In genomic region chr7:30820131-30820530, GRCm38 (mm10) we compare ENCODE assay signal across 21 mouse cellular contexts. TPM values are rescaled to one million over a fixed set of nuclear protein-coding genes. Genes with fewer than 3 reads are reported as not detected.
DNase-seq lines count a peak whose midpoint lies in the region; ATAC-seq lines count a peak whose summit lies in the region.
"Had no signal": no experiment of that assay in that cellular context is flagged by ENCODE, and none has a peak within 500 bp of the region (broad histone marks: within the 10 kb centered on the region; RNA-seq: fewer than 3 reads in every experiment).

No protein-coding gene starts in this region.

- ATAC-seq in intestine, embryonic 14.5 days (replicated peaks; ENCODE audit: low FRiP score, low TSS enrichment, low read depth), result 0 out of 2 replicates have a peak, but pooled peaks have one; percentile 22
- ATAC-seq in megakaryocyte, adult 5-6 weeks (ENCODE audit: poor library complexity, severe bottlenecking), result peak; percentile 27; the same call in 1 of the 2 replicates
- peak; percentile 67; the same call in 1 of the 2 replicates for ATAC-seq in stomach, embryonic 16.5 days (ENCODE audit: insufficient read depth, low FRiP score)
- ATAC-seq: hindbrain, embryonic 16.5 days had no signal

- H3K36me3 ChIP-seq in intestine, embryonic 14.5 days (ENCODE audit: control insufficient read depth, insufficient read depth, low read length), result no peaks in the 10 kb centered on the region
- no peaks in the 10 kb centered on the region for H3K36me3 ChIP-seq in stomach, embryonic 16.5 days (ENCODE audit: control insufficient read depth, insufficient read depth, low read length)
- H3K36me3 ChIP-seq: heart, embryonic 12.5 days had no signal

- H3K27me3 ChIP-seq in intestine, embryonic 14.5 days (replicated peaks; ENCODE audit: control insufficient read depth, insufficient read depth, low read length), result no peaks in the 10 kb centered on the region
- no peaks in the 10 kb centered on the region for H3K27me3 ChIP-seq in stomach, embryonic 16.5 days (ENCODE audit: control insufficient read depth, insufficient read depth, low read length)

- H3K4me2 ChIP-seq in intestine, embryonic 14.5 days (ENCODE audit: low read length), result no peak overlapping the region
- H3K4me2 ChIP-seq in stomach, embryonic 16.5 days (ENCODE audit: low read depth, low read length), result no peak overlapping the region
- H3K4me2 ChIP-seq: heart, embryonic 12.5 days had no signal

- peak overlapping the region; percentile 5; the same call in 1 of the 2 replicates for H3K27ac ChIP-seq in intestine, embryonic 14.5 days (ENCODE audit: low read depth)
- H3K27ac ChIP-seq in stomach, embryonic 16.5 days (ENCODE audit: low read length), result peak overlapping the region; percentile 62

- peak; percentile 11 for DNase-seq in lung, postnatal 36 days
- no peak for DNase-seq in lung, postnatal 4 days
- DNase-seq in intestine, embryonic 14.5 days (ENCODE audit: low spot score), result no peak
- DNase-seq in adrenal gland, postnatal 25 days, result no peak
- DNase-seq in left cerebral cortex, adult 18-20 months (ENCODE audit: low spot score in 2 of 2), result no peak
- DNase-seq in adrenal gland, postnatal 14 days, result no peak
- DNase-seq: heart, postnatal 36 days; kidney, adult 9 months; layer of hippocampus, adult 9-11 months had no signal

- no peaks in the 10 kb centered on the region for H3K9me3 ChIP-seq in intestine, embryonic 14.5 days (ENCODE audit: control insufficient read depth, low read length)
- H3K9me3 ChIP-seq in stomach, embryonic 16.5 days (replicated peaks; ENCODE audit: control insufficient read depth, low read length), result no peaks in the 10 kb centered on the region
- H3K9me3 ChIP-seq: heart, embryonic 12.5 days had no signal

- 53% methylated on average over 6 of the region's 6 CpGs for WGBS in intestine, embryonic 14.5 days
- WGBS in stomach, embryonic 16.5 days, result 42% methylated on average over 6 of the region's 6 CpGs

- no peak overlapping the region for H3K9ac ChIP-seq in intestine, embryonic 14.5 days (ENCODE audit: low read length)
- H3K9ac ChIP-seq in stomach, embryonic 16.5 days (ENCODE audit: low read length), result peak overlapping the region; percentile 31; the same call in 1 of the 2 replicates
- H3K9ac ChIP-seq: heart, embryonic 12.5 days had no signal

- peaks cover 7% of the 10 kb centered on the region for H3K4me1 ChIP-seq in intestine, embryonic 14.5 days (replicated peaks; ENCODE audit: control insufficient read depth, insufficient read depth, low read length)
- peaks cover 6% of the 10 kb centered on the region; the same call in 1 of the 2 replicates for H3K4me1 ChIP-seq in stomach, embryonic 16.5 days (ENCODE audit: control insufficient read depth, insufficient read depth, low read length)
- H3K4me1 ChIP-seq: heart, embryonic 12.5 days had no signal

- no peak overlapping the region for H3K4me3 ChIP-seq in intestine, embryonic 14.5 days (ENCODE audit: low read depth, low read length)
- H3K4me3 ChIP-seq in stomach, embryonic 16.5 days (replicated peaks; ENCODE audit: low read length), result no peak overlapping the region
- H3K4me3 ChIP-seq: heart, embryonic 12.5 days had no signal

RNA-seq across cellular contexts. Expression of gene Ffar2, which starts 3.4 kb away (rescaled TPM):
- 2.4 and 5.9 TPM in 2 replicates for polyA plus RNA-seq in intestine, embryonic 14.5 days (2014; fragmentation: Nextera tagmentation; extraction: Ambion mirVana)
- 3.4 and 4.0 TPM in 2 replicates for total RNA-seq in megakaryocyte, adult 5-6 weeks (2015)
- total RNA-seq in megakaryocyte, adult 5-6 weeks (2017), result 12.2 and 15.3 TPM in 2 replicates
- polyA plus RNA-seq in stomach, embryonic 16.5 days (2015; fragmentation: Nextera tagmentation; extraction: Ambion mirVana), result 8.2 and 11.6 TPM in 2 replicates
- total RNA-seq in adrenal gland, postnatal 25 days (2021), result 0.52 TPM in 1 of 2 replicates, not detected in the other
- total RNA-seq in left cerebral cortex, adult 18-20 months (2021), result not detected
- total RNA-seq in adrenal gland, postnatal 14 days (2021), result 1.1 TPM in 2 replicates
- total RNA-seq: midbrain, postnatal 0 days had no signal
- polyA plus RNA-seq: C2C12; forebrain, embryonic 11.5 days; heart, embryonic 12.5 days; neural tube, embryonic 11.5 days had no signal

RNA-seq across cellular contexts. Expression of gene Krtdap, which starts 32.4 kb away (rescaled TPM):
- polyA plus RNA-seq in intestine, embryonic 14.5 days (2014; fragmentation: Nextera tagmentation; extraction: Ambion mirVana), result 0.80 and 0.86 TPM in 2 replicates
- not detected in 2 replicates for total RNA-seq in megakaryocyte, adult 5-6 weeks (2015)
- total RNA-seq in megakaryocyte, adult 5-6 weeks (2017), result not detected in 2 replicates
- polyA plus RNA-seq in stomach, embryonic 16.5 days (2015; fragmentation: Nextera tagmentation; extraction: Ambion mirVana), result 767 and 1,136 TPM in 2 replicates
- not detected in 2 replicates for total RNA-seq in adrenal gland, postnatal 25 days (2021)
- total RNA-seq in left cerebral cortex, adult 18-20 months (2021), result not detected
- total RNA-seq in adrenal gland, postnatal 14 days (2021), result 1.3 and 2.1 TPM in 2 replicates
- total RNA-seq: heart, postnatal 36 days; left cerebral cortex, postnatal 14 days; megakaryocyte-erythroid progenitor cell, adult 5-6 weeks had no signal
- polyA plus RNA-seq: C2C12; forebrain, embryonic 11.5 days; heart, embryonic 12.5 days; neural tube, embryonic 11.5 days had no signal

RNA-seq across cellular contexts. Expression of gene Ffar3, which starts 35.8 kb away (rescaled TPM):
- 0.32 and 0.39 TPM in 2 replicates for polyA plus RNA-seq in intestine, embryonic 14.5 days (2014; fragmentation: Nextera tagmentation; extraction: Ambion mirVana)
- not detected in 2 replicates for total RNA-seq in megakaryocyte, adult 5-6 weeks (2015)
- not detected in 2 replicates for total RNA-seq in megakaryocyte, adult 5-6 weeks (2017)
- 0.44 and 0.47 TPM in 2 replicates for polyA plus RNA-seq in stomach, embryonic 16.5 days (2015; fragmentation: Nextera tagmentation; extraction: Ambion mirVana)
- total RNA-seq in adrenal gland, postnatal 25 days (2021), result 0.70 TPM in 1 of 2 replicates, not detected in the other
- total RNA-seq in left cerebral cortex, adult 18-20 months (2021), result not detected
- 0.26 and 0.38 TPM in 2 replicates for total RNA-seq in adrenal gland, postnatal 14 days (2021)
- total RNA-seq: gastrocnemius, postnatal 4 days; heart, postnatal 36 days; megakaryocyte-erythroid progenitor cell, adult 5-6 weeks; midbrain, postnatal 0 days had no signal
- polyA plus RNA-seq: C2C12; forebrain, embryonic 11.5 days; heart, embryonic 12.5 days; limb, embryonic 14.5 days; midbrain, postnatal 0 days; neural tube, embryonic 11.5 days had no signal

RNA-seq across cellular contexts. Expression of gene Ffar1, which starts 41.2 kb away (rescaled TPM):
- 0.14 TPM in 1 of 2 replicates, not detected in the other for polyA plus RNA-seq in intestine, embryonic 14.5 days (2014; fragmentation: Nextera tagmentation; extraction: Ambion mirVana)
- 0.09 TPM in 1 of 2 replicates, not detected in the other for total RNA-seq in megakaryocyte, adult 5-6 weeks (2015)
- 0.07 TPM in 1 of 2 replicates, not detected in the other for total RNA-seq in megakaryocyte, adult 5-6 weeks (2017)
- 0.17 TPM in 2 replicates for polyA plus RNA-seq in stomach, embryonic 16.5 days (2015; fragmentation: Nextera tagmentation; extraction: Ambion mirVana)
- not detected in 2 replicates for total RNA-seq in adrenal gland, postnatal 25 days (2021)
- total RNA-seq in left cerebral cortex, adult 18-20 months (2021), result not detected
- total RNA-seq in adrenal gland, postnatal 14 days (2021), result 0.41 TPM in 1 of 2 replicates, not detected in the other
- total RNA-seq: gastrocnemius, postnatal 4 days; heart, postnatal 36 days; left cerebral cortex, postnatal 14 days; midbrain, postnatal 0 days had no signal
- polyA plus RNA-seq: C2C12; forebrain, embryonic 11.5 days; heart, embryonic 12.5 days; hindbrain, embryonic 16.5 days; midbrain, postnatal 0 days; neural tube, embryonic 11.5 days had no signal

RNA-seq across cellular contexts. Expression of gene Dmkn, which starts 56.6 kb away (rescaled TPM):
- polyA plus RNA-seq in intestine, embryonic 14.5 days (2014; fragmentation: Nextera tagmentation; extraction: Ambion mirVana), result 0.61 and 1.3 TPM in 2 replicates
- 15.1 and 17.1 TPM in 2 replicates for total RNA-seq in megakaryocyte, adult 5-6 weeks (2015)
- total RNA-seq in megakaryocyte, adult 5-6 weeks (2017), result 24.6 and 25.7 TPM in 2 replicates
- 391 and 628 TPM in 2 replicates for polyA plus RNA-seq in stomach, embryonic 16.5 days (2015; fragmentation: Nextera tagmentation; extraction: Ambion mirVana)
- total RNA-seq in adrenal gland, postnatal 25 days (2021), result 1.4 and 2.6 TPM in 2 replicates
- total RNA-seq in left cerebral cortex, adult 18-20 months (2021), result 1 to 10 TPM; 1.9 to 4.0 TPM
- total RNA-seq in adrenal gland, postnatal 14 days (2021), result 2.2 and 3.5 TPM in 2 replicates
- total RNA-seq: megakaryocyte-erythroid progenitor cell, adult 5-6 weeks had no signal
- polyA plus RNA-seq: C2C12; forebrain, embryonic 11.5 days; neural tube, embryonic 11.5 days had no signal
